Mouse (Mus musculus) heart, embryonic 16.5 days (tissue): ENCODE results near the gene Gpr3. TPM values are rescaled to one million over a fixed set of nuclear protein-coding genes. Genes with fewer than 3 reads are reported as not detected.
A peak's percentile ranks its signal among the peaks of the same experiment; 100 is the strongest.

Source experiments
- ATAC-seq: fragments of 200-750 bp; cut with Nextera tagmentation; replicated peaks from 2 replicates; pipeline ENCODE4 v1.8.0; 2017; ENCODE audit warnings: moderate number of reproducible peaks; ENCODE audit not compliant: insufficient read depth, low FRiP score; ENCODE audit errors: extremely low read depth
- H3K27ac ChIP-seq: fragments of 300-500 bp; sonication (generic); 2 replicates; pipeline ENCODE4 v1.5.1; 2014; ENCODE audit warnings: mild to moderate bottlenecking, low read length, control low read depth, moderate library complexity
- H3K27me3 ChIP-seq: fragments of 300-500 bp; sonication (generic); 2 replicates; pipeline ENCODE4 v1.6.1; 2014; ENCODE audit warnings: low read length, mixed read lengths; ENCODE audit not compliant: control insufficient read depth, insufficient read depth
- H3K36me3 ChIP-seq: fragments of 300-500 bp; sonication (generic); 2 replicates; pipeline ENCODE4 v1.6.1; 2014; ENCODE audit not compliant: control insufficient read depth, insufficient read depth
- H3K4me1 ChIP-seq: fragments of 300-500 bp; sonication (generic); 2 replicates; pipeline ENCODE4 v1.6.1; 2014; ENCODE audit warnings: low read length, mixed read lengths; ENCODE audit not compliant: control insufficient read depth, insufficient read depth
- H3K4me2 ChIP-seq: fragments of 300-500 bp; sonication (generic); 2 replicates; pipeline ENCODE4 v1.6.1; 2014; ENCODE audit warnings: low read depth, mild to moderate bottlenecking, control low read depth, low read length
- H3K4me3 ChIP-seq: fragments of 300-500 bp; sonication (generic); 2 replicates; pipeline ENCODE4 v1.5.1; 2014; ENCODE audit warnings: mild to moderate bottlenecking, control low read depth, low read length
- H3K9ac ChIP-seq: fragments of 300-500 bp; sonication (generic); 2 replicates; pipeline ENCODE4 v1.6.1; 2014; ENCODE audit warnings: low read length, control low read depth
- H3K9me3 ChIP-seq: fragments of 300-500 bp; sonication (generic); replicated peaks from 2 replicates; pipeline ENCODE4 v1.6.1; 2016; ENCODE audit warnings: low read length; ENCODE audit not compliant: control insufficient read depth
- WGBS: fragments of 180-500 bp; shearing (Covaris S2); extraction: QIAGEN DNeasy Blood & Tissue Kit; methylation state at CpG from one replicate; pipeline ENCODE4 v1.1.7; 2014; 5-methylcytosine and 5-hydroxymethylcytosine counted together
- polyA plus RNA-seq: library from polyadenylated mRNA; unstranded; fragments of >200 nt; fragmentation: Nextera tagmentation; extraction: Ambion mirVana; gene quantifications from 2 replicates; pipeline ENCODE4 v1.2.1, GENCODE M21; 2015

Gpr3 gene
- polyA plus RNA-seq, 1 experiment from 2014 or later = 0.14 TPM

DNA sequence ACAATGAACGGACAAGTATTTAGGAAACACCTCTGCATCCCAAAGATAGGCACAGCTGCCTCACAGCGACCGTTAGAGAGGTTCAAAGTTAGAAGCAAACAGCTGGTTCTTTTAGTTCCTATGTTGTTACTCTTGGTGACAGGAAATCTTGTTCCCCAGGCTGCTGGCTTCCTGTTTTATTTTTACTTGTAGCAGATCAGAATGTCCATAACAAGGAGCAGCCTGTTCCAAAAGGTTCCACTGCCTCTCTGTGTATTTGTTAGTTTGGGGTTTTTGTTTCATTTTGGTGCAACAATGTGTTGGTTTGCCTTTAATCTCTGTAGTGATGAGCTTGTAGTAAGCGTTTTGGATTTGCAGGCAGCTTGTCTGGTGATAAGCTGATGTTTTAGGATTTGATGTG is 38.0 kb downstream of the Gpr3 start:
- Histone ChIP-seq H3K9me3 (no peaks in the 10 kb centered on the region; the same call in 1 of the 2 replicates), H3K4me1 (peaks cover 70% of the 10 kb centered on the region), H3K4me3 (peak overlapping the region; percentile 26), H3K9ac (no peak overlapping the region), H3K4me2 (peak overlapping the region; percentile 41), H3K36me3 (peaks cover 8% of the 10 kb centered on the region; the same call in 1 of the 2 replicates), H3K27ac (peak overlapping the region; percentile 84), H3K27me3 (no peaks in the 10 kb centered on the region)
- WGBS = 20% methylated on average over 4 of the region's 4 CpGs
- ATAC-seq = 0 out of 2 replicates have a peak, but pooled peaks have one; percentile 19

DNA sequence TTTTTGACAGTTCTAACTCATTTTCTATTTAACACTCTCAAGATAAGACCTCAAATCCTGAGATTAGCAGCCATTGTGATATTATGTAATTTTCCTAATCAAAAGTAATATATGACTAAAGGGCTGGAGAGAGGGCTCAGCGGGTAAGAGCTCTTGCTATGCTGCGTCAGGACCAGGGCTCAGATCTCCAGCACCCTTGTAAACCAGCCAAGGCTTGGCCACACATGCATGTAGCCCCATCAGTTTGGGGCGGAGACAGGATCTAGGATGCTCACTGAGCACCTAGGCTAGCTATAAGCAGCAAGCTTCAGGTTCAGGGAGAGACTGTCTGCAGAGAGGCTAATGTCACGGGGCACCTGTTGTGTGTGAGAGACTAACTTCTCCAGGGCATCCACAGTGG is 39.9 kb downstream of the Gpr3 start:
- Histone ChIP-seq H3K27ac (no peak overlapping the region; the same call in 1 of the 2 replicates), H3K27me3 (no peaks in the 10 kb centered on the region), H3K36me3 (peaks cover 4% of the 10 kb centered on the region; the same call in 1 of the 2 replicates), H3K4me2 (no peak overlapping the region), H3K9me3 (no peaks in the 10 kb centered on the region; the same call in 1 of the 2 replicates), H3K4me3 (no peak overlapping the region), H3K4me1 (peaks cover 74% of the 10 kb centered on the region), H3K9ac (no peak overlapping the region)
- ATAC-seq = no peak
- 75% methylated on average over 4 of the region's 4 CpGs for WGBS

DNA sequence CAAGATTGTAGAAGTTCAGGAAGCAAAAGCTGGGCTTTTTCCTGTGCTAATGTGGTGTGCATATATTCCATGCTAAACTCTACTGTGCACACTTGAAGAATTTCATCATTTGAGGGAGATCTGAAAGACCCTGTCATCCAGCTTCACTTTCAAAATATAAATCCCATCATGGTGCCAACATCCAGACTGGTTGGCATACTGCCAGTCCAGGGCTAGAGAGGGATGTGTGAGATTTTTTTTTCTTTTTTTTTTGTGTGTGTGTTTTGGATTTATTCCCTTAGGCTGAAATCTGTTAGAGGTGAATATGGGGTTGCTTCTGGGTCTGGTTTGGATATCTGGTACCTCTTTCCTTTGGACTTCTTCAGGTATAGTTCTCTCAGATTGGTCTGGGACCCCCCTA is 41.7 kb downstream of the Gpr3 start:
- no peak overlapping the region for H3K4me3 ChIP-seq
- peaks cover 70% of the 10 kb centered on the region for H3K4me1 ChIP-seq
- H3K27me3 ChIP-seq = no peaks in the 10 kb centered on the region
- H3K4me2 ChIP-seq = no peak overlapping the region
- ATAC-seq = no peak
- H3K9me3 ChIP-seq = no peaks in the 10 kb centered on the region; the same call in 1 of the 2 replicates
- H3K27ac ChIP-seq = 0 out of 2 replicates have a peak overlapping the region, but pooled peaks have one; percentile 41
- no peak overlapping the region for H3K9ac ChIP-seq
- H3K36me3 ChIP-seq = no peaks in the 10 kb centered on the region

DNA sequence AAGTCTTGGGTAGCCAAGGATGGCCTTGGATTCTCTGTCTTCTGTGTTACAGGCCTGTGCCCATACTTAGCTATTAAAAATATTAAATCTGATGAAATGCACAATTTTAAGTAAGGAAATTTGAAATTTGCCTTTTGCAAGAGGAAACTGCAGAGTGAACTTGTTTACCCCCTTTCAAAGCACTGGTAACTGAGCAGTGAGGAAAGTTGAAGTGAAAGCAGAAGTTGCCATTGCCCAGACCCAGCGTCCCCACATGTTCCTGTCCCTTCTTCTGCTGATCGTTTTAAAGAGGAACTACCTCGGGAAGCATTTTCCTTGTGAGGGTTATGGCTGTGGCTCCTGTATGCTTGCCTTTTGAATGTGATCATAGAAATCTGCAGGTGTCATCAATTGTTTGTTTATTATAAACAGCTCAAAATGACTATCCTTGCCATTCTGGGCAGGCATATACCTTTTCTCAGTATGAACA is 42.2 kb downstream of the Gpr3 start:
- Histone ChIP-seq H3K36me3 (no peaks in the 10 kb centered on the region), H3K27me3 (no peaks in the 10 kb centered on the region), H3K9me3 (no peaks in the 10 kb centered on the region; the same call in 1 of the 2 replicates), H3K4me3 (no peak overlapping the region), H3K4me2 (no peak overlapping the region), H3K9ac (no peak overlapping the region), H3K27ac (peak overlapping the region; percentile 79), H3K4me1 (peaks cover 65% of the 10 kb centered on the region)
- ATAC-seq = no peak
- WGBS = 61% methylated on average over 3 of the region's 3 CpGs

DNA sequence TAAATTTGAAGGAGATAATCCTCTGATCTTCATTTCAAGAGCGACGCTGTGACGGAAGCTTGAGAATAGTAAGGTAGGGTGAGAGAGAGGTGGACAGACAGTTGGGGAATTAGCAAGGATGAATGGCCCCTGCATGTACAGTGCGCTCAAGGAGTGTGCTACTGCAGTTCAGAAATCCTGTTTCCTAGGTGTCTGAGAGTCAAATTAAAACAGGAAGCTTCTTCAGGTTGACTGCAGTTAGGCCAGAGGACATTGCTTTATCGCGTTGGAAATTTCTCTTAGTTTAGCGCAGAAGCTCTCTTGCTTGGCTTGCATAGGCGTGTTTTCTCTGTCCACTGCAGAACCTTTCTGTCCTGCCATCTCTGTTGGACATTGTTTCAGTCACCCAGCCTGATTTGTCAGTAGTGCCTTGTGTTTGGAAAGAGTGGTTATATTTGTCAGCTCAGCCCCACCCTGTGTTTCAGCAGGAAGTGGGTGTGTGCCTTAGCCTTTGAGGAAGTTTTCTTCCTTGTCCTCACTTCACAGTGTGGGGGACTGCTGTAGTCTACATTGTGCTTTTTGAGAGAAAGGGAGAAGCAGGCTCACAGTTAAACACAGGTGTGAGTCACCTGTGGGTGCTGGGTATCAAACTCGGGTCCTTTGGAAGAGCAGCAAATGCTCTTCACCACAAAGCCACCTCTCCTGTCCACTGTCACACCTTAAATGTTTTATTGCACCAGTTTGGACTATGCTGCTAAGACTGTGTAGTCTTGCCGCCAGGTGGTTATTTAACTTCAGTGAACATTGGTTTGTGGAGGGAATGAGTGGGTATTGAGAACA is 42.9 kb downstream of the Gpr3 start:
- H3K27me3 ChIP-seq = no peaks in the 10 kb centered on the region
- no peak overlapping the region for H3K4me3 ChIP-seq
- no peak overlapping the region; the same call in 1 of the 2 replicates for H3K9ac ChIP-seq
- WGBS = 68% methylated on average over 10 of the region's 10 CpGs
- H3K4me1 ChIP-seq = peaks cover 60% of the 10 kb centered on the region
- H3K36me3 ChIP-seq = peaks cover 3% of the 10 kb centered on the region; the same call in 1 of the 2 replicates
- ATAC-seq = 0 out of 2 replicates have a peak, but pooled peaks have one; percentile 49
- peak overlapping the region; percentile 79 for H3K27ac ChIP-seq
- H3K4me2 ChIP-seq = peak overlapping the region; percentile 32
- H3K9me3 ChIP-seq = no peaks in the 10 kb centered on the region; the same call in 1 of the 2 replicates

DNA sequence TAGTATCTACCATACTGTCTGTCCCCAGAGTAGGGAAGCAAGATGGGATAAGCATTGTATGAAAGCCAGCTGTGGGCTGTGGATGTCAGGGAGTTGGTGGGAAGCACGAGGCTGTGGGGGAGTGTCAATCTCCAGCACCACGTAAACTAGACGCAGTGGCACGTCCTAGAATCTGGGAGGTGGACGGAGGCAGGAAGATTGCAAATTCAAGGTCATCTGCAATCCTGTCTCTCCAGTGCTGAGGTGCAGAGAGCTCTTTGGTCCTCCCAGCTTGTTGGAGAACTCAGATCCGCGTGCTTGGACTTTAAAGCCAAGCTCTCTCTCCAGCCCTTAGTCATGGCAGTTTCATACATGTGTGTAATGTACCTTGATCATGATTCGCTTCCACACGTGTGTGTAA is 45.6 kb downstream of the Gpr3 start:
- Histone ChIP-seq H3K4me2 (no peak overlapping the region), H3K4me1 (peaks cover 41% of the 10 kb centered on the region), H3K27me3 (no peaks in the 10 kb centered on the region), H3K9me3 (no peaks in the 10 kb centered on the region; the same call in 1 of the 2 replicates), H3K9ac (no peak overlapping the region), H3K27ac (peak overlapping the region; percentile 37; the same call in 1 of the 2 replicates), H3K4me3 (no peak overlapping the region), H3K36me3 (peaks cover 3% of the 10 kb centered on the region; the same call in 1 of the 2 replicates)
- 51% methylated on average over 9 of the region's 9 CpGs for WGBS
- no peak for ATAC-seq

DNA sequence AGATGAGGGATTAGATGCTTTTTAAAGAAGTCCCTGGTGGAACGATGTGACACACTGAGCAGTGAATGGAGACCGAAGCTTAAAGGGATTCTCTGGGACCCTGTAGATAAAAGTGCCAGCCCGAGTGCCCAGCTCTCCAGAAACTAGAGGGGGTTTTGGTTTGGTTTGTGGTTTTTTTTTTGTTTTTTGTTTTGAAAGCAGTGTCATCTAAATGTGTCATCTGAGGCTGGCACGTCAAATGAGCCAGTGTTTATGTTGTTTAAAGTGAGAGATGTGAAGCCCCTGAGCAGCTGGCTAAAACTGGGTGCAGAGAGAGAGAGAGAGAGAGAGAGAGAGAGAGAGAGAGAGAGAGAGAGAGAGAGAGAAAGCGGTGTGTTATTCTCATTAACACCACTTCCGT is 50.1 kb downstream of the Gpr3 start:
- Histone ChIP-seq H3K4me2 (no peak overlapping the region), H3K27ac (no peak overlapping the region), H3K4me3 (no peak overlapping the region), H3K27me3 (no peaks in the 10 kb centered on the region), H3K36me3 (peaks cover 3% of the 10 kb centered on the region; the same call in 1 of the 2 replicates), H3K4me1 (peaks cover 35% of the 10 kb centered on the region), H3K9me3 (no peaks in the 10 kb centered on the region), H3K9ac (no peak overlapping the region)
- no peak for ATAC-seq
- 67% methylated on average over 6 of the region's 6 CpGs for WGBS

DNA sequence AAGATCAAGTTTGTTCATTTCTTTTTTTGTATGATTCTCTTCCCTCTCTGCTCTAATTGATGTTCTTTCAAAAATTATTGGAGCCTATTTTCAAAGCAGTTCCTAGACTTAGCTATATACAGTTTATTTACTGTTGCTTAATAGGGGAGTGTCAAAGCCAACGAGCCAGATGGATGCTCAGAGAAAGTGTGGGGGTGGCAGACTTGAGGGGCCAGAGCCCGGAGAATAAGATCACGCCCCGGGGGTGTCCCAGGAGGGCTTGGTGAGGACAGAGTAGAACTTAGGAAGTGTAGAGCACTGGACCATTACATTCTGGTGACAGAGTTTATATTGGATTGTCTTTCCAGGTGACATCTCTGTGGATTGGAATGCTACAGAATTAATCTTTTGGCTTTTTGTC is 51.5 kb downstream of the Gpr3 start:
- 72% methylated on average over 4 of the region's 4 CpGs for WGBS
- Histone ChIP-seq H3K4me1 (peaks cover 33% of the 10 kb centered on the region), H3K4me3 (no peak overlapping the region), H3K36me3 (peaks cover 3% of the 10 kb centered on the region; the same call in 1 of the 2 replicates), H3K9me3 (no peaks in the 10 kb centered on the region), H3K9ac (no peak overlapping the region), H3K27ac (no peak overlapping the region), H3K4me2 (no peak overlapping the region), H3K27me3 (no peaks in the 10 kb centered on the region)
- no peak for ATAC-seq

DNA sequence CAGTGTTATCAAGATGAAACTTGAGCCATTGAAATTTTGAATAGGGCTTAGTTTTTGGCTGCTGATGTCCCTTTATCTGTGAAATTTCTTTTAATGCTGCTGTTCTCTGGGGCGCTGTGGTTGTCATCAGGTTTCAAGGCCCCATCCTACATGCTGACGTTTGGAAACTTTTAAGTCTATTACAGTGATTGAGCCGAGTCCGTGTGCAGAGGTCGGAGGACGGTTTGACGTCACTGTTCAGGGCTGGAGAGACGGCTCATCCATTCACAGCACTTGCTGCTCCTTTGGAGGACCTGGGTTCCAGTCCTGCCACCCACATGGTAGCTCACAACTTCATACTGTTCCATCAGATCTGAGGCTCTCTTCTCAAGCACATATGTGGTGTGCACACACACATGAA is 52.1 kb downstream of the Gpr3 start:
- H3K9me3 ChIP-seq = no peaks in the 10 kb centered on the region
- H3K4me1 ChIP-seq = peaks cover 33% of the 10 kb centered on the region
- H3K27me3 ChIP-seq = no peaks in the 10 kb centered on the region
- peaks cover 3% of the 10 kb centered on the region; the same call in 1 of the 2 replicates for H3K36me3 ChIP-seq
- H3K27ac ChIP-seq = no peak overlapping the region
- WGBS = 83% methylated on average over 8 of the region's 8 CpGs
- H3K9ac ChIP-seq = no peak overlapping the region
- H3K4me3 ChIP-seq = no peak overlapping the region
- H3K4me2 ChIP-seq = no peak overlapping the region
- ATAC-seq = no peak
